Mouse (Mus musculus): ENCODE results near the gene Pdzk1ip1.

GRCm38 (mm10) chr4:115086257-115086656 is 2.3 kb upstream of the Pdzk1ip1 start:
- TF ChIP-seq CTCF (IDR thresholded peaks at IDR 0.05; ENCODE audit: borderline replicate concordance, control insufficient read depth, extremely low read depth, insufficient read depth, low read length, poor library complexity) (no peak), POLR2A (IDR thresholded peaks at IDR 0.05; ENCODE audit: control insufficient read depth, extremely low read depth, insufficient read depth, low read length, poor library complexity) (no peak)
